Mouse (Mus musculus) stomach, adult 2 months (tissue): ENCODE results near the gene Avl9. TPM values are rescaled to one million over a fixed set of nuclear protein-coding genes. Genes with fewer than 3 reads are reported as not detected.

ENCODE experiments used
- polyA plus RNA-seq: library from polyadenylated mRNA; depleted of rRNA; stranded (reverse); fragments of >200 nt; gene quantifications from 2 replicates; pipeline ENCODE4 v1.2.3, GENCODE M21; 2012; rRNA removed

Avl9 gene
- 2.7 and 2.9 TPM in 2 replicates for polyA plus RNA-seq

GRCm38 (mm10) chr6:56714574-56715269, at the start of gene Avl9:
Gene Avl9 (plus strand): TSS chr6:56714899.

DNA sequence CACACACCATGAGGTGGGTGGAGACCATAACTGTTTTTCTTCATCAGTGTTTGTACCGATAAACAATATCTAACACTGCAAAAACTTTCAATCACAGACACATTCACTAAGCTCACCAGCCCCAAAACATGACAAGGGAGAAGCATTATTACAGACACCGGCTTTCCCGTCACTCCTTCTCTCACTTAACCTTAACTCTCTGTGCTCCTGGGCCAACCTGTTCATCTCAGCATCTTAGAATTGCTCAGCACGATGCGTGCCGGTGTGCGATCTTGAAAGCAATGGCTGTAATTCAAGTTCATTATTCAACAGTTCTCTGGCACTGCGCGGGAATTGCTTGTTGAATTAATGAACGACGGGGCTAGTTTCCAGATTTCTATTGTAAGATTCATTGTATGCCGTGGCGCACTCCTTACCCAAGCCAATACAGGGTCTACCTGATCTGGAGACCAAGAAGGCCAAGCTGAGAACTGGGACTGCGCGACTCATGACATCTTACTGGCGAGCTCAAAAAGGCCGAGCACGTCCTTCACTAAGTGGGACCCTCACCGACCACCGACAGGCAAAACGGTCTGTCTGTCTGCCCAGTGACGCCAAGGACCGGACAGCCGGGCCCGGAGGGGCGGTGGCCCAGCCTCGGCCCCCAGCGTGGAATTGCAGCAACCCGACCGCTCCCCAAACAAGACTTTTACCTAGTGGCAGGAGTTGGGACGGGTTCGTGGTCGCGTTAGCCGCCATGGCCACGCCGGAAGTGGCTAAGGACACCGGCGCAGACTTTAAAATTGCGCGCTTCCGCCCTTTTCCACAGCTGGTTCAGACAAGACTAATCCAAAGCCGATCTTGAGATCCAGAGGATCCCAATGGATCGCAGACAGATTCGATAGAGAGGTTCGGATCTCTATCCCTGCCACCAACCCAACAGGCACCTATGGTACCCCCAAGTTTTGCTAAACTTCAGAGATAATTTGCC, 10.5 kb upstream of the Avl9 start, which contains the start of gene Lsm5:
Lsm5 (minus strand) TSS at position 780 of the 970 bp plus-strand sequence.

DNA sequence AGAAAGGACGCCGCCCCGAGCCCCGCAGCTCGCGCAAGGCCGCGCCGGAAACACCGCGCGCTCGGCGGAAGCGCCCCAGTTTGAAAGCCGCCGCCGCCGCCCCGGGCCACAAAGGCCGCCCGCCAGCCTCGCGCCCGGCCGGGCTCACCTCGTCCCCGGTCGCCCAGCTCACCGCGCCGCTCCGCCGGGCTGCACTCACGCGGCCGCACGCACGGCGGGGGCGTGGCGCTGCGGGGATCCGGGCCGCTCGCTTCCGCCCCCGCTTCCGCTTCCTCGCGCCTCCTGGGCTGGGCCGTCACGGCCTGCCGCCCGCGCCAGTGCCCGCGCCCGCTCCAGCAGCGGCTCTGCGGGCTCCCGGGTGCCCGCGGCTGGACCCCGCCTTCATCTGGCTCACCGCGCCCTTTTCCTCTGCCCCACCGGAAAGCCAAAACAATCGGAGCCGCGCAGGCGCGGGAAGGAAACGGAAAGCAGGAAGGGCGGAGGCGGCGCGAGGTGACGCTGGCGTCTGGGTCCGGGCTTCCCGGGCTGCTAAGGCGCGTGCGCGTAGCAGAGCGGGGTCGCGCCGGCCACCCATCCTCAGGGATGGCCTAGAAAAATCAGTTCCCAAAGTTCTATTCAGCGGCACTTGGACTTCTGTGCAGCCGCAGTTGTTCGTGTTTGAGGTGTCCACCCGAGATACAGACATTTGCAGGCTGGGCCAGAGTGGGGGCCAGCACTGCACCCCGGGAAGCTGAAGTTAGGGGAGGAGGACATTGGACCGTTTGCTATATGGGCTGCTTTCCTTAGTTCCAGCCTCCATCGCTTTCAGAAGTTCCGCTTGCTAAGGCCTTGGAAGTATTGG, 82.8 kb downstream of the Avl9 start, which contains the start of gene Kbtbd2:
Kbtbd2 (minus strand) TSS at position 503 of the 841 bp plus-strand sequence.

Other genes with a start within 250 kb of the Avl9 start
- 0.61 and 1.5 TPM in 2 replicates for gene Pde1c, start 145.8 kb upstream of the Avl9 start, polyA plus RNA-seq
- gene Lsm5, start 10.2 kb upstream of the Avl9 start, polyA plus RNA-seq: 0.67 TPM in 1 of 2 replicates, not detected in the other
- gene Kbtbd2, start 82.9 kb downstream of the Avl9 start, polyA plus RNA-seq: 1.0 and 1.8 TPM in 2 replicates
- 11.7 and 31.5 TPM in 2 replicates for gene Fkbp9, start 117.2 kb downstream of the Avl9 start, polyA plus RNA-seq
- gene Nt5c3, start 209.0 kb downstream of the Avl9 start, polyA plus RNA-seq: 2.8 TPM in 2 replicates
- gene Vmn1r4, start 209.1 kb downstream of the Avl9 start, polyA plus RNA-seq: not detected in 2 replicates